Mouse (Mus musculus): ENCODE results near the gene Adnp.
"Not testable (repeated sequence)": the region's sequence is repeated elsewhere in the genome, so short reads cannot be mapped to it uniquely, and the experiment has no call there.

Adnp gene

GRCm38 (mm10) chr2:168157974-168158373 lies 48.9 kb downstream of the Adnp start:
- not testable (repeated sequence) for DNase-seq (ENCODE audit: low read depth, low spot score)

- no peak for DNase-seq (ENCODE audit: low read depth, low spot score)
These were observed 50.6 kb downstream of the Adnp start for GRCm38 (mm10) chr2:168156361-168156760.

- no peak for DNase-seq (ENCODE audit: low read depth, low spot score)
These were observed 51.2 kb downstream of the Adnp start for GRCm38 (mm10) chr2:168155666-168156065.

DNA sequence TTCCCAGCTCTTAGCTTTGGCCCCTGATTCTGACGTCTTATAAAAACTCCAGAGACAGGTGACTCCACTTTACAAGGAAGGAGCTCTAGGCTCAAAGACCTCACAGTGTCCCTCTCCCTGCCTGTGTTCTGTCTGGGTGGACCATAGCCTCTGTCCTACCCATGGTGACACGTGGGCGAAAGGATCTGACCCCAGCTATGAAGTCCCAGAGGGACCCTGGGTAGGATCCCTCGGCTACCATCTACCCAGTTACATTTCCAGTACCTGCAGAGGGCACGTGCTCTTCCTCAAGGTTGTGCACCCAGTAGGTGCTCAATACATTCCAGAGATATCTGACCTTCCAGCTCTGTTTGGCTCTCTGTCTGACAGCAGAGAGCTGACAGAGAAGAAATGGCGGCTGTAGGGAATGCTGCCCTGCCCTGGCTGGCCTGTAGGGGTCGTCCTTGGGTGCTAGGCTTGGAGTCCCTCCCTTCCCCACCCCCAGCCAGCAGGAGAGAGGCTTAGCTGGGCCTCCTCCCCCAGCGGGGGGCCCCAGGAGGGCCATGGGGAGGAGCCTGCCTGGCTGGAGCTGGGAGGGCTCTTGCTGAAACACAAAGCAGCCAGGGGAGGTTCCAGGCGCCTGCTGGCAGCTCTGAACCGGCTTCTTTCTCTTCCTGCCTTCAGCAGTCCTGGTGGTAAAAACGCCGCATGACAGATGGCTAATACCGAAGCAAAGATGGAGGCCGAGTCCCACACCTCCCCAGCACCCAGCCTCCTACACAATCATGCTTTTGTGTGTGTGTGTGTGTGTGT lies 52.6 kb downstream of the Adnp start:
- peak; percentile 80 for DNase-seq (ENCODE audit: low read depth, low spot score)

DNA sequence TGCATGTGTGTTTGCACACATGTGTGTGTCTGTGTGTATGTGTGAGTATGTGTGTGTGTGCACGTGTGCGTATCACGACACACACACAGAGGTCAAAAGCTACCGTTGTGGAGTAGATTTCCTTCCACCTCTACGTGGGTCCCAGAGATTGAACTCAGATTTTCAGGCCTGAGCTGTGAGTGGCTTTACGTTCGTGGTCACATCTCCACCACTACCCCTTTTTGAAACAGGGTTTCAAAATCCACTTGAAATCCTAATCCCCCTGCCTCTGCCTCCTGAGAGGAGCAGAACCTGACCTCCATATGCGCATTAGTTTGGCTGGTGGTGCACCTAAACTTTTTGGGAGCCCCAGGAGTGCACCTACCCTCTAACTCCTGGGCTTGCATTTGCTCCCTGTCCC lies 57.7 kb downstream of the Adnp start:
- DNase-seq (ENCODE audit: low read depth, low spot score) = no peak

DNA sequence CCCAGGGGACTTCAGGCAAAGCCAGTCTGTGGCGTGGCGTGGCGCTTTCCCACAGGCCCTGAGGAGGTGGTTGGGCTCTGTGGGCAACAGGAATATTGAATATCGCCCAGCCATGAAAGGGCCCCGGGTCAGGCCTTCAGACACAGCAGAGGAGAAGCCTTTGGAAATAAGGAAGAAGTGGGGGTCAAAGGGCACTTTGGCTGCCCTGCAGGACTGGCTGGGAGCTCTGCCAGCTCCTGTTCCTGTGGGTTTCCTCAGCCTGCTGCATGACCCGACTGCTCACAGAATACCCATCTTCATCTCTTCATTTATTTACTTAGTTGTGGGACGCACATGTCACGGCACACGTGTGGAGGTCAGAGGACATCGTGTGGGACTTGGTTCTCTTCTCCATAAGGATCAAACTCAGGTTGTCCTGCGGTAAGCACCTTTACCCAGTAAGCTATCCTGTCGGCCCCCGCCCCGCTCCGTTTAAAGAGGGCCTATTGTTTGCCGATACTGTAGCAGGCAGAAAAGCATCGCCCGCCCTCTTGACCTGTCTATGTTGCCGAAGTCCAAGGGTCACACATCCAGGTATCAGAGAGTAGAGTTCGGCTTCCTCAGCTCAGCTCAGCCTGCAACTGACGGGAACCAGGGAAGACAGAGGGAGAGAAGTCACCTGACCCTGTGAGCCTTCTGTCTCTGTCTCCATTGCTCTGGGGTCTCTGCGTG lies 59.0 kb downstream of the Adnp start:
- DNase-seq (ENCODE audit: low read depth, low spot score) = no peak

DNA sequence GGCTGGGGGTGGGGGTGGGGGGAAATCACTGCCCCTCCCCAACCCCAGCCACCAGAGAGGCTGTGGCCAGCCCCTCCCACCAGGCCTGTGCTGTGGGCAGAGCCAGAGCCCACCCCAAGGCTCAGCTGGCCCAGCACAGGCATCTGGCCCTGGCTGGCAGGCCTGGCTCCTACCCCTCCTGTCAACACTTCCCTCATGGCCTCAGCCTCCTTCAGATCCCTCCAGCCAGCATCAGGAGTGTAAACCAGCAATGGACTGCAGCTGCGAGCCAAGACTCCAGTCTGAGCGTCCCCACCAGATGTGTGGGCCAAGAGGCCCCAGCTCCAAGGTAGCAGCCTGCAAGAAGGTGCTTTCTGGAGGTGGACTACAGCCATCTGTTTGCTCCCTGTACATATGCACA lies 61.5 kb downstream of the Adnp start:
- no peak for DNase-seq (ENCODE audit: low read depth, low spot score)

- DNase-seq (ENCODE audit: low read depth, low spot score) = peak; percentile 42
These were observed 63.1 kb downstream of the Adnp start for GRCm38 (mm10) chr2:168143794-168144193.

DNA sequence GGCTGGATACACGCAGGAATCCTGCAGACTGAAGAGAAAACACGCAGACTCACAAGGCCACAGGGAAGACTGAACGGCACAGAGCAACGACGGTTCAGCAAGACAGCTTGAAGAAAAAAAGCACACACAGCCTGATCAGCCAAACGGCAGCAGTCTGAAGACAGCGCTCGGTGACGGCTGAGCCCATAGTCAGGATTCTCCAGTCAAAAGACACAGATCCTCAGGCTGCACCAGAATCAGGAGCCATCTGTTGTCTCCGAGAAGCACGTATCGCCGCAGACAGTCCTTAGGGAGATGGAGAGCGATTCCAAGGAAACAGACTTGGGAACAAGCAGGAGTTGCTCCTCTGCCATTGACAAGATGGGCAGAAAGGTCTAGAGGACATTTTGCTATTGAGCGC lies 69.8 kb downstream of the Adnp start:
- peak; percentile 73 for DNase-seq (ENCODE audit: low read depth, low spot score)

All from brain, adult 2 months (tissue).